Mouse (Mus musculus): Measurements from ENCODE around the gene Cabcoco1. TPM values are rescaled to one million over a fixed set of nuclear protein-coding genes. Genes with fewer than 3 reads are reported as not detected.

Cabcoco1 gene
- 10 to 100 TPM; 20.9 to 21.0 TPM for total RNA-seq (2021)

- intact Hi-C loops (cut with DNase I), result no loop called here
- DNase-seq (ENCODE audit: low spot score), result peak; percentile 13
These were observed at the start of gene Cabcoco1 for GRCm38 (mm10) chr10:68541139-68541942. Gene Cabcoco1, minus strand, starts transcription at chr10:68541896.

GRCm38 (mm10) chr10:68589530-68590252 is 48.0 kb upstream of the Cabcoco1 start:
- intact Hi-C loops (cut with DNase I), result no loop called here
- no peak for DNase-seq (ENCODE audit: low spot score)

- DNase-seq (ENCODE audit: low spot score), result no peak
These were observed 45.8 kb upstream of the Cabcoco1 start for GRCm38 (mm10) chr10:68587416-68588040.

GRCm38 (mm10) chr10:68577321-68577720 is 35.6 kb upstream of the Cabcoco1 start:
- no peak for DNase-seq (ENCODE audit: low spot score)
- intact Hi-C loops (cut with DNase I), result no loop called here

More at GRCm38 (mm10) chr10:68587416-68588040, 45.8 kb upstream of the Cabcoco1 start:
- intact Hi-C loops (cut with DNase I), result no loop called here

- no peak for DNase-seq (ENCODE audit: low spot score)
- intact Hi-C loops (cut with DNase I), result no loop called here
These were observed 26.5 kb upstream of the Cabcoco1 start for GRCm38 (mm10) chr10:68568172-68568571.

GRCm38 (mm10) chr10:68562344-68562743 is 20.6 kb upstream of the Cabcoco1 start:
- intact Hi-C loops (cut with DNase I), result no loop called here
- DNase-seq (ENCODE audit: low spot score), result no peak

GRCm38 (mm10) chr10:68558828-68559219 is 17.1 kb upstream of the Cabcoco1 start:
- intact Hi-C loops (cut with DNase I), result no loop called here
- no peak for DNase-seq (ENCODE audit: low spot score)

GRCm38 (mm10) chr10:68558105-68558827 is 16.6 kb upstream of the Cabcoco1 start:
- peak; percentile 69 for DNase-seq (ENCODE audit: low spot score)
- intact Hi-C loops (cut with DNase I), result no loop called here

- intact Hi-C loops (cut with DNase I), result no loop called here
- DNase-seq (ENCODE audit: low spot score), result no peak
These were observed 12.0 kb upstream of the Cabcoco1 start for GRCm38 (mm10) chr10:68553677-68554076.

GRCm38 (mm10) chr10:68552556-68552955 is 10.9 kb upstream of the Cabcoco1 start:
- no peak for DNase-seq (ENCODE audit: low spot score)
- intact Hi-C loops (cut with DNase I), result no loop called here

GRCm38 (mm10) chr10:68551316-68551715 is 9.6 kb upstream of the Cabcoco1 start:
- intact Hi-C loops (cut with DNase I), result no loop called here

GRCm38 (mm10) chr10:68550668-68551267 is 9.1 kb upstream of the Cabcoco1 start:
- no peak for DNase-seq (ENCODE audit: low spot score)
- intact Hi-C loops (cut with DNase I), result no loop called here

More at GRCm38 (mm10) chr10:68551316-68551715, 9.6 kb upstream of the Cabcoco1 start:
- no peak for DNase-seq (ENCODE audit: low spot score)

- intact Hi-C loops (cut with DNase I), result no loop called here
These were observed 1.4 kb upstream of the Cabcoco1 start for GRCm38 (mm10) chr10:68543107-68543506.

GRCm38 (mm10) chr10:68541943-68542420 is 286 bp upstream of the Cabcoco1 start:
- intact Hi-C loops (cut with DNase I), result no loop called here
- DNase-seq (ENCODE audit: low spot score), result no peak

More at GRCm38 (mm10) chr10:68543107-68543506, 1.4 kb upstream of the Cabcoco1 start:
- no peak for DNase-seq (ENCODE audit: low spot score)

- no peak for DNase-seq (ENCODE audit: low spot score)
- intact Hi-C loops (cut with DNase I), result no loop called here
These were observed 1.1 kb downstream of the Cabcoco1 start for GRCm38 (mm10) chr10:68540612-68541011.

- intact Hi-C loops (cut with DNase I), result no loop called here
- DNase-seq (ENCODE audit: low spot score), result no peak
These were observed 4.3 kb downstream of the Cabcoco1 start for GRCm38 (mm10) chr10:68537261-68537950.

GRCm38 (mm10) chr10:68529364-68530049 is 12.2 kb downstream of the Cabcoco1 start:
- intact Hi-C loops (cut with DNase I), result no loop called here

GRCm38 (mm10) chr10:68528958-68529357 is 12.7 kb downstream of the Cabcoco1 start:
- DNase-seq (ENCODE audit: low spot score), result no peak

More at GRCm38 (mm10) chr10:68529364-68530049, 12.2 kb downstream of the Cabcoco1 start:
- DNase-seq (ENCODE audit: low spot score), result no peak

More at GRCm38 (mm10) chr10:68528958-68529357, 12.7 kb downstream of the Cabcoco1 start:
- intact Hi-C loops (cut with DNase I), result no loop called here

Data from heart, postnatal 25 days (tissue).